Mouse (Mus musculus): Measurements from ENCODE around the gene Tuba3a.

- TF ChIP-seq MAFK (IDR thresholded peaks at IDR 0.05; ENCODE audit: insufficient replicate concordance, low read length) (no peak), CTCF (conservative IDR thresholded peaks at IDR 0.05 in 1 of 2, IDR thresholded peaks at IDR 0.05 in 1 of 2; ENCODE audit: low read depth in 2 of 2, low read length in 2 of 2) (no peak), MXI1 (IDR thresholded peaks at IDR 0.05; ENCODE audit: low read depth, low read length) (no peak), POLR2A (IDR thresholded peaks at IDR 0.05; ENCODE audit: low read depth, low read length) (no peak), CHD2 (IDR thresholded peaks at IDR 0.05; ENCODE audit: low read length) (no peak), ETS1 (conservative IDR thresholded peaks at IDR 0.05; ENCODE audit: low read depth, low read length) (no peak), ZC3H11A (IDR thresholded peaks at IDR 0.05; ENCODE audit: low read depth, low read length) (no peak), EP300 (IDR thresholded peaks at IDR 0.05; ENCODE audit: low read length) (no peak), RCOR1 (conservative IDR thresholded peaks at IDR 0.05; ENCODE audit: low read depth, low read length) (no peak), RAD21 (IDR thresholded peaks at IDR 0.05; ENCODE audit: low read depth, low read length) (no peak), TCF12 (IDR thresholded peaks at IDR 0.05; ENCODE audit: low read depth, low read length) (no peak), CHD1 (IDR thresholded peaks at IDR 0.05; ENCODE audit: low read depth, low read length) (no peak), POLR2AphosphoS2 (IDR thresholded peaks at IDR 0.05; ENCODE audit: low read depth, low read length) (no peak), USF1 (IDR thresholded peaks at IDR 0.05; ENCODE audit: low read depth, low read length) (no peak)
These were observed 27.8 kb upstream of the Tuba3a start, which contains the start of gene Ltbr for GRCm38 (mm10) chr6:125313546-125314230.

Measured in CH12.LX (cell line).